Mouse (Mus musculus): ENCODE results near the gene Fam155a. TPM values are rescaled to one million over a fixed set of nuclear protein-coding genes. Genes with fewer than 3 reads are reported as not detected.

Fam155a gene
- polyA plus RNA-seq, 2 experiments = 0.04 to 0.10 TPM

DNA sequence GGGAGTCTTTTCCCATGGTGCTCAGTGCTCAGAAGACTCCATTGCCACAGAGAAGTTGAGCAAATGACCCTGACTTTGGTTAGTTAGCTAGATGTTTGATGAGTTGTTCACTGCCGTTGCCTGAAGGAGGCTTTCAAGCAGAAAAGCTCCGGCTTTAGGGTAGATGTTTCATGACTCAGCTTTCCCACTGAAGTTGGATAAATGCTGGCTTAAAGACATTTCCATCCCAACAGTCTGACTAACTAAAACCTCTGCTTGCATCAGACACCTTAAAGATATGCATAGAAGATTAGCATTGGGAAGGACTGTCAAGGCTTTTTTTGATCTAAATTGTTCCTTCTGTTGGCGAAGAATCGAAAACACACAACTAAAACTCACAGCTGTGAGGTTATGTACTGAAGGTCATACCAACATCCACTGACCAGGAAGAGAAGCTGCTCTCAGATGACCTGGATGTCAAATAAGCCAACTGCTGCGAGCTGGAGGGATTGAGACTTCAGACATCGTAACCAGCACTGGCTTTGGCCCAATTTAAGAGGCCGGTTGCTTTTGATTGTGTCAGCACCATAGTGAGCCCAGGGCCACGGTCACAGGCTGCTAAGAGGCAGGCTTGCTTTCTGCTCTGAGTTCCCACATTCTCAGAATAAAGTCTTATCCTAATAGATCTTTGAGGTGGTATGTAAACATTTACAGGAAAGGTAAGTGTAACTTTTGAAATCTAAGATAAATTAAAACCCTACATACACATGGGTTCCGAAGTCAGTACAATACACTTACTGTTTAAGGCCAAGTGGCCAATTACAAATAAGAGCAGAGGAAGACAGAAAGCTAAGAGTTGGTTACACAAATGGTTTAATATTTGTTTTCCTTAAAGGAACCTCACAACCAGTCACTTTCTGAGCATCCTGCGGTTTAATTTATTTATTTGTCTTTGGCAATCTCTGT is 351.8 kb downstream of the Fam155a start:
- Histone ChIP-seq H3K4me1 (replicated peaks; ENCODE audit: control insufficient read depth in 2 of 2, insufficient read depth in 2 of 2, low read length in 1 of 2) (no peaks in the 10 kb centered on the region), H3K9ac (replicated peaks) (no peak overlapping the region), H3K27me3 (ENCODE audit: control insufficient read depth, insufficient read depth, low read length) (no peaks in the 10 kb centered on the region), H3K9me3 (ENCODE audit: control insufficient read depth, low read length) (no peaks in the 10 kb centered on the region), H3K27ac (no peak overlapping the region), H3K36me3 (replicated peaks; ENCODE audit: control insufficient read depth, insufficient read depth, low read depth) (no peaks in the 10 kb centered on the region), H3K4me2 (ENCODE audit: low read depth) (no peak overlapping the region), H3K4me3 (ENCODE audit: insufficient read depth in 1 of 2, low read depth in 2 of 2, low read length in 2 of 2) (no peak overlapping the region)
- 56% methylated on average over 10 of the region's 10 CpGs for WGBS (ENCODE audit: insufficient replicate concordance)
- TF ChIP-seq CTCF (IDR thresholded peaks at IDR 0.05; ENCODE audit: low read depth) = no peak
- ATAC-seq (ENCODE audit: insufficient read depth) (no peak), DNase-seq (ENCODE audit: low read depth in 3 of 3, low spot score in 3 of 3) (no peak)

DNA sequence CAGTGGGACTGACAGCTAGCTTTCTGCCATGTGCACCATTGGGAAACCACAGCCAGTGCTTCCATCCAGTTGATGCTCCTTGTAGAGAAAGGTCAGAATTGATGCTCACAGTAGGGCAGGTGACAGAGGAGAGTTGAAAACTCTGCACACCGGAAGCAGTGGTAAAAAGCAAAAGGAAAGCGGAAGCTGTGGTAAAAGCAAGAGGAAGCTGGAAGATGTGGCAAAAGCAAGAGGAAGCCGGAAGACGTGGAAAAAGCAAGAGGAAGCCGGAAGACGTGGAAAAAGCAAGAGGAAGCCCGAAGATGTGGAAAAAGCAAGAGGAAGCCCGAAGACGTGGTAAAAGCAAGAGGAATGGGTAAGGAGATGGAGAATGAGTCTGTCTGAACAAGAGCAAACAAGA is 354.8 kb downstream of the Fam155a start:
- TF ChIP-seq EP300 (IDR thresholded peaks at IDR 0.05; ENCODE audit: low read depth) = no peak
- no peak for TF ChIP-seq CTCF (IDR thresholded peaks at IDR 0.05; ENCODE audit: low read depth)

DNA sequence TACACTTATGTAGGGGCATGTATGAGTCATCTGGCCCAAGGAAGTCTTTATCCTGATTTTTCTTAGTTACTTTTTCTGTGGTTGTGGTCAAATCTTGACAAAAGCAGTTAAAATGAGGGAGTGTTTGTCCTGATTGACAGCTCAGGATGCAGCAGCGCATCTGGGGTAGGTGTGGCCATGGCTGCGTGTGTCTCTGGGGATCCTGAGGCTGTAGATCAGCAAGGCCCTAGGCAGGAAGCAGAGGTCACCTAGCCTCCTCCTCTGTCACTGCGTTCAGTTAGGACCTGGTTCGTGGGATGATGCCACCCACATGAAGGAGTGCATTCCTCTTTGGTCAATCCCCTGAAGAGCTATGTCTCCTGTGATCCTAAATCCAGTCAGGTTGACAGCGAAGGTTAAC is 362.5 kb downstream of the Fam155a start:
- ATAC-seq (ENCODE audit: insufficient read depth) = no peak
- Histone ChIP-seq H3K4me1 (replicated peaks; ENCODE audit: control insufficient read depth in 2 of 2, insufficient read depth in 2 of 2, low read length in 1 of 2) (no peaks in the 10 kb centered on the region), H3K27ac (no peak overlapping the region), H3K36me3 (replicated peaks; ENCODE audit: control insufficient read depth, insufficient read depth, low read depth) (no peaks in the 10 kb centered on the region), H3K4me2 (ENCODE audit: low read depth) (no peak overlapping the region), H3K9me3 (ENCODE audit: control insufficient read depth, low read length) (no peaks in the 10 kb centered on the region), H3K27me3 (ENCODE audit: control insufficient read depth, insufficient read depth, low read length) (no peaks in the 10 kb centered on the region), H3K9ac (replicated peaks) (no peak overlapping the region), H3K4me3 (ENCODE audit: insufficient read depth in 1 of 2, low read depth in 2 of 2, low read length in 2 of 2) (no peak overlapping the region)
- DNase-seq (ENCODE audit: low read depth in 3 of 3, low spot score in 3 of 3) = no peak
- 31% methylated on average over 5 of the region's 5 CpGs for WGBS (ENCODE audit: insufficient replicate concordance)
- TF ChIP-seq EP300 (IDR thresholded peaks at IDR 0.05; ENCODE audit: low read depth) (no peak), CTCF (IDR thresholded peaks at IDR 0.05; ENCODE audit: low read depth) (no peak)

More for the DNA sequence above, 354.8 kb downstream of the Fam155a start:
- 40% methylated on average over 9 of the region's 9 CpGs for WGBS (ENCODE audit: insufficient replicate concordance)
- DNase-seq (ENCODE audit: low read depth in 3 of 3, low spot score in 3 of 3) (no peak), ATAC-seq (ENCODE audit: insufficient read depth) (no peak)
- Histone ChIP-seq H3K4me1 (replicated peaks; ENCODE audit: control insufficient read depth in 2 of 2, insufficient read depth in 2 of 2, low read length in 1 of 2) (no peaks in the 10 kb centered on the region), H3K4me3 (ENCODE audit: insufficient read depth in 1 of 2, low read depth in 2 of 2, low read length in 2 of 2) (no peak overlapping the region), H3K27me3 (ENCODE audit: control insufficient read depth, insufficient read depth, low read length) (no peaks in the 10 kb centered on the region), H3K4me2 (ENCODE audit: low read depth) (no peak overlapping the region), H3K9me3 (ENCODE audit: control insufficient read depth, low read length) (no peaks in the 10 kb centered on the region), H3K36me3 (replicated peaks; ENCODE audit: control insufficient read depth, insufficient read depth, low read depth) (no peaks in the 10 kb centered on the region), H3K27ac (no peak overlapping the region), H3K9ac (replicated peaks) (no peak overlapping the region)

DNA sequence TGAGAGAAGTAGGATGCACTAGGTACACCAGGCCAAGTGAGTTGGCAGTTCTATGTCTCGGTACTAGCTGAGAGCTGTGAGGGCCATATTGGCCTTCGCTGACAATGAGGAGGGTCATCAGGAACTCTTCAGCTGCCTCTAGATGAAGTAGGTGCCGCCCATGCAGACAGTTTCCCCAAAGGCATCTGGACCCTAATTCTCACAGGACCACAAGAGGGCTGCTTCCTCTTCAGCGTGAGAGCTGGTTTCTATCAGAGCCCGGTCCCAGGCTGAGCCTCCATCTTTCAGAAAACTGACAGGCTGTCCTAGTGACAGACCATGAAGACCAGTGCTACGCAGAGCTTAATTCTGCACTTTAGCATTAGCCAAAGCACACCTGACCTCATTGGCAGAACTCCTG is 364.8 kb downstream of the Fam155a start:
- ATAC-seq (ENCODE audit: insufficient read depth) = no peak
- H3K4me1 ChIP-seq (replicated peaks; ENCODE audit: control insufficient read depth in 2 of 2, insufficient read depth in 2 of 2, low read length in 1 of 2) = no peaks in the 10 kb centered on the region

DNA sequence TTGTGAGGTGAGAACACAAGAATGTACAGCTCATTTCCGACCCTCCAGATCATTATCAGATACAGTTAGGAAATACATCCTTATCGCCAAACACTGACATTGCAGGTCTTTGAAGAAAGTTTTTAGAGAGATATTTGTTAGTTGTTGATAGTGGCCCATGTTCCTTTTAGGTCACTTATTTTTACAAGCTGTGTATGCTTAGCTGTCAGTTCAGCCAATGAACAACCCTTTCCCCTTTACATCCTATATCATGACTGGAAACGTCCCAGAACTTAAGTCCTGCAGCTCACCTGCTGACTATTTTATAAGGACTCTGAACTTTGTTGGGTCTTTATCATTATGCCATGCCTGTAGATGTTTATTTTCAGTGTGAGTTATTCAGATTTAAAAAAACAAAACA is 366.3 kb downstream of the Fam155a start:
- no peak for ATAC-seq (ENCODE audit: insufficient read depth)
- Histone ChIP-seq H3K4me1 (replicated peaks; ENCODE audit: control insufficient read depth in 2 of 2, insufficient read depth in 2 of 2, low read length in 1 of 2) (no peaks in the 10 kb centered on the region), H3K27ac (no peak overlapping the region), H3K9me3 (ENCODE audit: control insufficient read depth, low read length) (no peaks in the 10 kb centered on the region), H3K9ac (replicated peaks) (no peak overlapping the region), H3K4me3 (ENCODE audit: insufficient read depth in 1 of 2, low read depth in 2 of 2, low read length in 2 of 2) (no peak overlapping the region), H3K36me3 (replicated peaks; ENCODE audit: control insufficient read depth, insufficient read depth, low read depth) (no peaks in the 10 kb centered on the region), H3K27me3 (ENCODE audit: control insufficient read depth, insufficient read depth, low read length) (no peaks in the 10 kb centered on the region), H3K4me2 (ENCODE audit: low read depth) (no peak overlapping the region)
- TF ChIP-seq EP300 (IDR thresholded peaks at IDR 0.05; ENCODE audit: low read depth) (no peak), CTCF (IDR thresholded peaks at IDR 0.05; ENCODE audit: low read depth) (no peak)
- DNase-seq (ENCODE audit: low read depth in 3 of 3, low spot score in 3 of 3) = no peak
- WGBS (ENCODE audit: insufficient replicate concordance) = 27% methylated on average over 3 of the region's 3 CpGs

More for the DNA sequence above, 364.8 kb downstream of the Fam155a start:
- no peak for TF ChIP-seq EP300 (IDR thresholded peaks at IDR 0.05; ENCODE audit: low read depth)
- no peak for TF ChIP-seq CTCF (IDR thresholded peaks at IDR 0.05; ENCODE audit: low read depth)
- Histone ChIP-seq H3K9ac (replicated peaks) (no peak overlapping the region), H3K4me3 (ENCODE audit: insufficient read depth in 1 of 2, low read depth in 2 of 2, low read length in 2 of 2) (no peak overlapping the region), H3K27me3 (ENCODE audit: control insufficient read depth, insufficient read depth, low read length) (no peaks in the 10 kb centered on the region), H3K36me3 (replicated peaks; ENCODE audit: control insufficient read depth, insufficient read depth, low read depth) (no peaks in the 10 kb centered on the region), H3K27ac (no peak overlapping the region), H3K9me3 (ENCODE audit: control insufficient read depth, low read length) (no peaks in the 10 kb centered on the region), H3K4me2 (ENCODE audit: low read depth) (no peak overlapping the region)
- DNase-seq (ENCODE audit: low read depth in 3 of 3, low spot score in 3 of 3) = no peak
- 47% methylated on average over 6 of the region's 6 CpGs for WGBS (ENCODE audit: insufficient replicate concordance)
